Mouse (Mus musculus) erythroblast, adult 5-6 weeks (primary cell): Measurements from ENCODE around the gene Tbxas1. TPM values are rescaled to one million over a fixed set of nuclear protein-coding genes. Genes with fewer than 3 reads are reported as not detected.

Experiments used
- ATAC-seq: replicated peaks from 2 replicates; pipeline ENCODE4 v1.8.0; 2016; ENCODE audit warnings: moderate number of reproducible peaks, mild to moderate bottlenecking, moderate TSS enrichment, inconsistent platforms; ENCODE audit not compliant: poor library complexity, low FRiP score, severe bottlenecking
- total RNA-seq, 2 experiments: library from RNA; stranded (forward) in 1 of 2; stranded (reverse) in 1 of 2; fragments of 150-400 nt in 1 of 2; fragments of 200-764, 138-1000 nt in 1 of 2; gene quantifications; 2 replicates each; pipeline versions ENCODE4 v1.2.3 to v1.2.4; 2015 to 2017; ENCODE audit warnings: low replicate concordance in 2 of 2

Tbxas1 gene
- total RNA-seq, 2 experiments from 2014 or later = 55.9 to 83.5 TPM

GRCm38 (mm10) chr6:38947282-38947681, 72.1 kb downstream of the Tbxas1 start:
- ATAC-seq = no peak

GRCm38 (mm10) chr6:38949683-38950161, 74.5 kb downstream of the Tbxas1 start:
- ATAC-seq = peak; percentile 59

- no peak for ATAC-seq
Measured at GRCm38 (mm10) chr6:38950341-38950740, 75.1 kb downstream of the Tbxas1 start.

GRCm38 (mm10) chr6:38950838-38951237, 75.6 kb downstream of the Tbxas1 start:
- ATAC-seq = no peak

- ATAC-seq = no peak
Measured at GRCm38 (mm10) chr6:38956641-38957040, 81.4 kb downstream of the Tbxas1 start.

GRCm38 (mm10) chr6:38957246-38957645, 82.0 kb downstream of the Tbxas1 start:
- ATAC-seq = no peak

GRCm38 (mm10) chr6:38959502-38959901, 84.3 kb downstream of the Tbxas1 start:
- no peak for ATAC-seq

- ATAC-seq = no peak
Measured at GRCm38 (mm10) chr6:38960367-38960766, 85.2 kb downstream of the Tbxas1 start.

- no peak for ATAC-seq
Measured at GRCm38 (mm10) chr6:38960791-38961426, 85.7 kb downstream of the Tbxas1 start.

GRCm38 (mm10) chr6:38961427-38962033, 86.3 kb downstream of the Tbxas1 start:
- ATAC-seq = no peak

GRCm38 (mm10) chr6:38966839-38967238, 91.6 kb downstream of the Tbxas1 start:
- peak; percentile 50; the same call in 1 of the 2 replicates for ATAC-seq

- ATAC-seq = no peak
Measured at GRCm38 (mm10) chr6:38967288-38967687, 92.1 kb downstream of the Tbxas1 start.

GRCm38 (mm10) chr6:38967988-38968387, 92.8 kb downstream of the Tbxas1 start:
- no peak for ATAC-seq

- ATAC-seq = no peak
Measured at GRCm38 (mm10) chr6:38969944-38970740, 94.9 kb downstream of the Tbxas1 start.

GRCm38 (mm10) chr6:38970759-38971158, 95.6 kb downstream of the Tbxas1 start:
- no peak for ATAC-seq

- no peak for ATAC-seq
Measured at GRCm38 (mm10) chr6:38972826-38973225, 97.6 kb downstream of the Tbxas1 start.

GRCm38 (mm10) chr6:38973441-38974161, 98.4 kb downstream of the Tbxas1 start:
- ATAC-seq = no peak

- ATAC-seq = no peak
Measured at GRCm38 (mm10) chr6:38974162-38974525, 98.9 kb downstream of the Tbxas1 start.

GRCm38 (mm10) chr6:38974536-38975268, 99.5 kb downstream of the Tbxas1 start:
- no peak for ATAC-seq
